Mouse (Mus musculus) telencephalon, adult 2 months (tissue): ENCODE measurements around the gene Olfr796.

Experiments
- DNase-seq: peaks from one replicate; pipeline ENCODE4 v3.0.0-alpha.2; 2011; ENCODE audit warnings: low read depth, low spot score

Olfr796 gene

GRCm38 (mm10) chr10:129612470-129612869 lies at the start of gene Olfr796:
Gene Olfr796, minus strand, starts transcription at chr10:129612570.
- no peak for DNase-seq

GRCm38 (mm10) chr10:129657394-129657793 lies 45.0 kb upstream of the Olfr796 start, which contains the start of gene Olfr800:
Gene Olfr800, plus strand, starts transcription at chr10:129657694.
- no peak for DNase-seq

- DNase-seq, result no peak
Observed at GRCm38 (mm10) chr10:129651763-129652162, 39.4 kb upstream of the Olfr796 start.

GRCm38 (mm10) chr10:129637184-129637583 lies 24.8 kb upstream of the Olfr796 start, which contains the start of gene Olfr799:
Gene Olfr799, plus strand, starts transcription at chr10:129637484.
- DNase-seq, result no peak

- DNase-seq, result no peak
Observed at GRCm38 (mm10) chr10:129627834-129628233, 15.5 kb upstream of the Olfr796 start, which contains the start of gene Olfr798. Gene Olfr798, minus strand, starts transcription at chr10:129627934.

GRCm38 (mm10) chr10:129623251-129623650 lies 10.9 kb upstream of the Olfr796 start:
- DNase-seq, result no peak

- no peak for DNase-seq
Observed at GRCm38 (mm10) chr10:129621724-129622123, 9.4 kb upstream of the Olfr796 start.

GRCm38 (mm10) chr10:129577066-129577465 lies 35.3 kb downstream of the Olfr796 start:
- DNase-seq, result peak; percentile 0

- DNase-seq, result no peak
Observed at GRCm38 (mm10) chr10:129567355-129567754, 45.0 kb downstream of the Olfr796 start, which contains the start of gene Olfr794. Gene Olfr794, plus strand, starts transcription at chr10:129567655.
